Mouse (Mus musculus) testis, adult 2 months (tissue): ENCODE data around the gene Wfdc12.

Experiments used
- CTCF ChIP-seq: fragments of 200-500 bp; IDR thresholded peaks from 2 replicates; pipeline ENCODE4 v1.5.1; 2012; ENCODE audit warnings: low read depth, mild to moderate bottlenecking, inconsistent platforms, low read length, moderate library complexity; ENCODE audit not compliant: control insufficient read depth, insufficient read depth, insufficient replicate concordance
- POLR2A ChIP-seq: fragments of 200-500 bp; IDR thresholded peaks from 2 replicates; pipeline ENCODE4 v1.6.1; 2012; ENCODE audit warnings: low read depth, mild to moderate bottlenecking, inconsistent platforms, low read length, moderate library complexity; ENCODE audit not compliant: control insufficient read depth

DNA sequence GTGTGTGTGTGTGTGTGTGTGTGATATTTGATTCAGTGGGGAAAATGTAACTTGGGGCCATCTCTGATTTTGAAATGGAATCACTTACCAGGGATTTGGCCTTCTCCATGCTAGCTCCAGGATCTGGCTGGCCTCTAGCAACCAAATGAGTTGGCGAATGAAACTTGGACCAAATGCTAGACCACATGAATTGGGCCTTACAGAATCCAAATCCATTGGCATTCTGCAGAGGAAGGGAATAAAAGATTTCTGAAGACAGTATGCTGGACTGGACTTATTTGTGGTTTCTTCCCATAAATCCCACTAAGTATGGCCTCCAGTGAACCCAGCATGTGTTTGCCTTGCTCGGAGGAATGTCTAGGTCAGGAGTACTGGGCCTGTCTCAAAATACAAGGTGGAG, 31.6 kb downstream of the Wfdc12 start:
- TF ChIP-seq CTCF (no peak), POLR2A (no peak)
